27 mouse cellular contexts compared by ENCODE assay signal in genomic region chr5:48460221-48460620, GRCm38 (mm10).
A peak's percentile ranks its signal among the peaks of the same experiment; 100 is the strongest.
DNase-seq lines count a peak whose midpoint lies in the region; ATAC-seq and TF ChIP-seq lines count a peak whose summit lies in the region.
"Had no signal": no experiment of that assay in that cellular context is flagged by ENCODE, and none has a peak within 500 bp of the region (broad histone marks: within the 10 kb centered on the region; RNA-seq: fewer than 3 reads in every experiment).

No protein-coding gene starts in this region.

- peak; percentile 47; the same call in 1 of the 2 replicates for ATAC-seq in forebrain, postnatal 0 days
- no peak for ATAC-seq in forebrain, embryonic 16.5 days
- ATAC-seq in monocyte, adult 5-6 weeks (replicated peaks; ENCODE audit: insufficient number of reproducible peaks, low FRiP score, low TSS enrichment, poor library complexity, severe bottlenecking) = no peak
- ATAC-seq: forebrain, embryonic 14.5 days; hindbrain, postnatal 0 days; inflammation-experienced regulatory T-cells, adult 6 months; Patski had no signal

- no peaks in the 10 kb centered on the region for H3K4me1 ChIP-seq in forebrain, postnatal 0 days (ENCODE audit: insufficient read depth)
- no peaks in the 10 kb centered on the region for H3K4me1 ChIP-seq in forebrain, embryonic 16.5 days (replicated peaks; ENCODE audit: control insufficient read depth, insufficient read depth, low read length)
- H3K4me1 ChIP-seq: embryonic facial prominence, embryonic 12.5 days; embryonic facial prominence, embryonic 15.5 days; heart, embryonic 10.5 days; heart, embryonic 13.5 days had no signal

- no peak overlapping the region for H3K9ac ChIP-seq in forebrain, postnatal 0 days
- H3K9ac ChIP-seq in forebrain, embryonic 16.5 days (replicated peaks; ENCODE audit: low read depth, low read length) = no peak overlapping the region
- H3K9ac ChIP-seq: embryonic facial prominence, embryonic 12.5 days; embryonic facial prominence, embryonic 15.5 days; heart, embryonic 13.5 days; hindbrain, embryonic 14.5 days had no signal

- no peak overlapping the region for H3K4me2 ChIP-seq in forebrain, postnatal 0 days (ENCODE audit: low read depth)
- H3K4me2 ChIP-seq in forebrain, embryonic 16.5 days (ENCODE audit: low read length) = no peak overlapping the region
- H3K4me2 ChIP-seq: embryonic facial prominence, embryonic 12.5 days; embryonic facial prominence, embryonic 15.5 days; heart, embryonic 13.5 days; hindbrain, embryonic 14.5 days had no signal

- H3K9me3 ChIP-seq in forebrain, postnatal 0 days (ENCODE audit: low read length) = no peaks in the 10 kb centered on the region
- H3K9me3 ChIP-seq in forebrain, embryonic 16.5 days (ENCODE audit: control insufficient read depth, low read length) = no peaks in the 10 kb centered on the region
- H3K9me3 ChIP-seq: embryonic facial prominence, embryonic 12.5 days; embryonic facial prominence, embryonic 15.5 days; G1E; heart, embryonic 10.5 days; heart, embryonic 13.5 days had no signal

- DNase-seq in forebrain, postnatal 0 days = no peak
- DNase-seq in layer of hippocampus, adult 18-20 months (ENCODE audit: low spot score in 2 of 2) = peak; percentile 11 to 55
- no peak for DNase-seq in layer of hippocampus, postnatal 25 days (ENCODE audit: extremely low spot score in 1 of 2, low spot score in 1 of 2)
- DNase-seq in layer of hippocampus, adult 9-11 months = peak; percentile 41
- DNase-seq: adrenal gland, postnatal 10 days; adrenal gland, postnatal 36 days; cerebellum, adult 11 months; cerebellum, adult 2 months; cerebellum, adult 9-11 months; cerebellum, postnatal 25 days; gastrocnemius, postnatal 25 days; heart, adult 2 months; heart, postnatal 14 days; heart, postnatal 4 days had no signal

- no peaks in the 10 kb centered on the region for H3K27me3 ChIP-seq in forebrain, postnatal 0 days (ENCODE audit: insufficient read depth, low read length)
- H3K27me3 ChIP-seq in forebrain, embryonic 16.5 days (replicated peaks; ENCODE audit: control insufficient read depth, insufficient read depth, low read length) = no peaks in the 10 kb centered on the region
- H3K27me3 ChIP-seq: CH12.LX; embryonic facial prominence, embryonic 12.5 days; embryonic facial prominence, embryonic 15.5 days; heart, embryonic 13.5 days had no signal

- no peaks in the 10 kb centered on the region for H3K36me3 ChIP-seq in forebrain, postnatal 0 days (ENCODE audit: insufficient read depth)
- H3K36me3 ChIP-seq in forebrain, embryonic 16.5 days (ENCODE audit: control insufficient read depth, insufficient read depth) = no peaks in the 10 kb centered on the region
- H3K36me3 ChIP-seq: embryonic facial prominence, embryonic 12.5 days; embryonic facial prominence, embryonic 15.5 days; G1E; heart, embryonic 10.5 days; heart, embryonic 13.5 days had no signal

- no peak overlapping the region for H3K27ac ChIP-seq in forebrain, postnatal 0 days (ENCODE audit: low read depth, low read length)
- H3K27ac ChIP-seq in forebrain, embryonic 16.5 days (ENCODE audit: low read length) = no peak overlapping the region
- H3K27ac ChIP-seq: embryonic facial prominence, embryonic 12.5 days; embryonic facial prominence, embryonic 15.5 days; heart, adult 2 months; heart, embryonic 10.5 days; heart, embryonic 13.5 days; hindbrain, embryonic 14.5 days; hindbrain, postnatal 0 days had no signal

- no peak for TF ChIP-seq CTCF in forebrain, postnatal 0 days (IDR thresholded peaks at IDR 0.05; ENCODE audit: low read depth)

- H3K4me3 ChIP-seq in forebrain, postnatal 0 days (ENCODE audit: low read depth, low read length) = no peak overlapping the region
- H3K4me3 ChIP-seq in forebrain, embryonic 16.5 days (replicated peaks; ENCODE audit: low read length) = no peak overlapping the region
- H3K4me3 ChIP-seq: embryonic facial prominence, embryonic 12.5 days; embryonic facial prominence, embryonic 15.5 days; heart, adult 2 months; heart, embryonic 10.5 days; heart, embryonic 13.5 days had no signal

- WGBS in forebrain, postnatal 0 days = 76% methylated on average over 2 of the region's 2 CpGs
- WGBS in forebrain, embryonic 16.5 days = 72% methylated on average over 2 of the region's 2 CpGs

Comparison
In these comparisons a context has a peak if more than half of its experiments do, and no peak if none do; other contexts are left out.
1. DNase-seq: peak in layer of hippocampus, adult 18-20 months (2 of 2) and layer of hippocampus, adult 9-11 months (single experiment); none in forebrain, postnatal 0 days (single experiment) and layer of hippocampus, postnatal 25 days (0 of 2).